Mouse (Mus musculus): ENCODE measurements at regions not wholly inside any gene's neighbourhood (a gene's known extent, or its start where the extent isn't known, plus 50 kb on each side); places are given as distances from the start of the nearest gene placed in this dataset.
A peak's percentile ranks its signal among the peaks of the same experiment; 100 is the strongest.

GRCm38 (mm10) chr10:9569277-9569676, 105.7 kb downstream of the Samd5 start:
- DNase-seq (ENCODE audit: low spot score in 2 of 2) = no peak

GRCm38 (mm10) chr10:9557517-9558065, 117.4 kb downstream of the Samd5 start:
- DNase-seq (ENCODE audit: low spot score in 2 of 2) = no peak

GRCm38 (mm10) chr10:9557092-9557491, 117.9 kb downstream of the Samd5 start:
- DNase-seq (ENCODE audit: low spot score in 2 of 2) = no peak

- DNase-seq (ENCODE audit: low spot score in 2 of 2) = no peak
Observed at GRCm38 (mm10) chr10:9553946-9554345, 121.1 kb downstream of the Samd5 start.

- peak; percentile 8 to 18 for DNase-seq (ENCODE audit: low spot score in 2 of 2)
Observed at GRCm38 (mm10) chr10:9549913-9550709, 124.9 kb downstream of the Samd5 start.

GRCm38 (mm10) chr10:9545807-9546206, 129.2 kb downstream of the Samd5 start:
- DNase-seq (ENCODE audit: low spot score in 2 of 2) = no peak

GRCm38 (mm10) chr10:9544041-9544786, 130.8 kb downstream of the Samd5 start:
- no peak for DNase-seq (ENCODE audit: low spot score in 2 of 2)

- DNase-seq (ENCODE audit: low spot score in 2 of 2) = no peak
Observed at GRCm38 (mm10) chr10:9541579-9541978, 133.4 kb downstream of the Samd5 start.

- DNase-seq (ENCODE audit: low spot score in 2 of 2) = no peak
Observed at GRCm38 (mm10) chr10:9537686-9538085, 137.3 kb downstream of the Samd5 start.

- no peak for DNase-seq (ENCODE audit: low spot score in 2 of 2)
Observed at GRCm38 (mm10) chr10:9534552-9534951, 140.5 kb downstream of the Samd5 start.

- DNase-seq (ENCODE audit: low spot score in 2 of 2) = no peak
Observed at GRCm38 (mm10) chr10:9533283-9533682, 141.7 kb downstream of the Samd5 start.

- DNase-seq (ENCODE audit: low spot score in 2 of 2) = no peak
Observed at GRCm38 (mm10) chr10:9531931-9532330, 143.1 kb downstream of the Samd5 start.

- no peak for DNase-seq (ENCODE audit: low spot score in 2 of 2)
Observed at GRCm38 (mm10) chr10:9529408-9529807, 145.6 kb downstream of the Samd5 start.

- DNase-seq (ENCODE audit: low spot score in 2 of 2) = no peak
Observed at GRCm38 (mm10) chr10:9528066-9528465, 146.9 kb downstream of the Samd5 start.

- no peak for DNase-seq (ENCODE audit: low spot score in 2 of 2)
Observed at GRCm38 (mm10) chr10:9509764-9510390, 165.1 kb downstream of the Samd5 start.

- no peak for DNase-seq (ENCODE audit: low spot score in 2 of 2)
Observed at GRCm38 (mm10) chr10:9509092-9509671, 165.8 kb downstream of the Samd5 start.

- DNase-seq (ENCODE audit: low spot score in 2 of 2) = no peak
Observed at GRCm38 (mm10) chr10:9503569-9504493, 171.2 kb downstream of the Samd5 start.

GRCm38 (mm10) chr10:9498550-9498949, 176.5 kb downstream of the Samd5 start:
- DNase-seq (ENCODE audit: low spot score in 2 of 2) = no peak

GRCm38 (mm10) chr10:9497021-9497420, 178.0 kb downstream of the Samd5 start:
- DNase-seq (ENCODE audit: low spot score in 2 of 2) = no peak

GRCm38 (mm10) chr10:9495143-9495651, 179.8 kb downstream of the Samd5 start:
- no peak for DNase-seq (ENCODE audit: low spot score in 2 of 2)

GRCm38 (mm10) chr10:9490416-9490815, 184.6 kb downstream of the Samd5 start:
- DNase-seq (ENCODE audit: low spot score in 2 of 2) = no peak

Measured in right cerebral cortex, adult 2 months (tissue).